Mouse (Mus musculus) cerebellum, adult 2 months (tissue): ENCODE measurements around the gene Gipc1.

Source experiments
- CTCF ChIP-seq: fragments of 200-500 bp; IDR thresholded peaks from 2 replicates; pipeline ENCODE4 v1.5.1; 2011; ENCODE audit warnings: low read depth, mild to moderate bottlenecking, control low read depth, low read length, moderate library complexity, borderline replicate concordance; ENCODE audit not compliant: insufficient read depth
- POLR2A ChIP-seq: fragments of 200-500 bp; IDR thresholded peaks from 2 replicates; pipeline ENCODE4 v1.6.1; 2011; ENCODE audit warnings: low read length, control low read depth, borderline replicate concordance; ENCODE audit not compliant: insufficient read depth

GRCm38 (mm10) chr8:83652744-83653661 is 526 bp downstream of the Gipc1 start:
- TF ChIP-seq CTCF (no peak), POLR2A (no peak)
